Mouse (Mus musculus) thymus, adult 18-20 months (tissue): ENCODE results near the gene Fgd6.

Experiments used
- DNase-seq, 2 experiments: peaks; one replicate each; pipeline ENCODE4 v3.0.0; 2022; ENCODE audit warnings: mixed read lengths in 2 of 2

Fgd6 gene

GRCm38 (mm10) chr10:94047024-94047423, 11.2 kb downstream of the Fgd6 start:
- DNase-seq, result no peak

- no peak for DNase-seq
Observed at GRCm38 (mm10) chr10:94047845-94048559, 12.2 kb downstream of the Fgd6 start.

- DNase-seq, result no peak
Observed at GRCm38 (mm10) chr10:94049121-94049520, 13.3 kb downstream of the Fgd6 start.

DNA sequence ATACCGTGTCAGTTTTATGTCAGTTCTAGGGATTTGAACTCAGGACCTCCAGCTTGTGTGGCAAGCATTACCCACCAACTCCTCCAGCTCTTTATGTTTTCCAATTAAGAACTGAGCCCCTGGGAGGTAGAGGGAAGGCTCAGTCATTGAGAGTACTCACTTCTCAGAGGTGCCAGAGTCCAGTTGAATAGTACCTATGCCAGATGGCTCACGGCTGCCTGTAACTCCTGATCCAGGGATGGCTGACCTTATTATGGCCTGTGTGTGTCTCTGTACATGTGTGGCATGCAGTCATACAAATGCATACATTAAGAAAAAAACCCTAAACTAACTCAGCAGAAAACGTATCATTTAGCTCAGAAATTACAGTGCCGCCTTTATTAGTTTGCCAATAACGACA, 14.9 kb downstream of the Fgd6 start:
- no peak for DNase-seq

DNA sequence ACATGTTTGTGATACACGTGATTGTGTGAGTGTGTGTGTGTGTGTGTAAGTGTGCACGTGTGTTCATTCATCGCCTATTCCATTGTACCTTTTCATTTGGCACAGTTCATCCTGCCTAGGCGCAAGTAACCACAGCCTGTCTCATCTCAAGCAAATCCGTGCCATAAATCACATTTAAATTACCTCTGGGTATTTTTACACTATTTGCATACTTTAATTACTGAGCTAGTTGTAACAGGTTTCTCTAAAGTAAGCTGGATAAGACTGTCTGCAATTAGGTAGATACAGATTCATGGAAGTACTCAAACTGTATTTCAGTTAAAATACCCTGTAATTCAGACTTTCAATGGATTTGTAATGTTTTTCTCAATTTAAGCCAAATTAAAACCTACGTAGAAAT, 20.7 kb downstream of the Fgd6 start:
- no peak for DNase-seq

- no peak for DNase-seq
Observed at GRCm38 (mm10) chr10:94059618-94060055, 23.8 kb downstream of the Fgd6 start.

DNA sequence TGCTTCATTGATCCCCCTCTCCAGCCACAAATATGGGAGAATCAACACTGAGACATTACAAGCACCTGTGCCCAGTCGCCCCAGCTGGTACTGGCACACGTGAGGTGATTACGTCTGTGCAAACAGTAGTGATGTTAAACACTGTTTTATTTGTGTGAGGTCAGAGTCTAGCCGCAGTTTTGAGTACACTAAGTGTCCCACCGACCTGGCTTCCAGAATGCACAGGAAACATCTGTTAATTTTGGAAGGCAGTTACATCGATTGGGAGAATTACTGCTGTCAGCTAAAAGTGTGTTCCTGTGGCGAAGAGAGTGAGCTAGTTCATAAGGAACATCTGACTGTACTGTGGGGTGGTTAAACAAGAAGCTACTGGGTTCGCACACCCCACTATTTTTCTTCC, 24.4 kb downstream of the Fgd6 start:
- DNase-seq, result no peak

GRCm38 (mm10) chr10:94062357-94062756, 26.6 kb downstream of the Fgd6 start:
- no peak for DNase-seq

DNA sequence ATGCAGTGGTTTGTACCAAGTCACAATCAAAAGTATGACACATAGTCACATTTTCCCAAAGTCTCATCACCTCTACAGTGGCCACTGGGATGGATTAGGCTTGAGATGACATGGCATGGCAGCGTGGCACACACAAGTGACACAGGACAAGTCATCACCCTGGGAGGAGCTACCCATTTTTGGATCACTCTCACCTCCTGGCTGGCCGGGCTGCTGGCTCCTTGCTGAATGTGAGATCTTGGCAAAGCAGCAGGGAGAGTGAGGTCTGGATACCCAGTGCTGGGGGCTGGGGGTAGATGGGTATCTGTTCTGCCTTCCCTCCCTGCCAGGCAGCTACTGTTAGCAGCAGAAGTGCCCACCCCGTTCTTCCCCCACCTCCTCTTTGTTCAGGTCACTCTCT, 31.1 kb downstream of the Fgd6 start:
- DNase-seq, result no peak

GRCm38 (mm10) chr10:94068701-94069100, 32.9 kb downstream of the Fgd6 start:
- no peak for DNase-seq

DNA sequence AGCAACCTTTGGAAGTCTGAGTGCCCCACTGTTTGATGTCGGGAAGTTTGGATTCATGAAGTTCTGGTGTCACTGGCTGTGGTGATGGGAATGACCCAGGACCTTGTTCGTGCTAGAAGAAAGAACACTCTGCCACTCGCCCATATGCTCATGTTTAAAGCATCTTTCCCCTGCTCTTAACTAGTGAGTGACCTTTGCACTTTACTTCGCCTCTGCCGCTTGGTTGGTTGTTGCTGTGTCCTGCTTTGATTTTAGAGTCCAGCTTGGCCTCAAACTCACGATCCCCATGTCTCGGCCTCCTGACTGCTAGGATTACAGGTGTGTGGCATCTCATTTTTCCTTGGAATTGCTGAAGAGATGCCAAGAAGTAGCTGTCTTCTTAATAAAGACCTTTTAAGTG, 35.8 kb downstream of the Fgd6 start:
- DNase-seq, result no peak

DNA sequence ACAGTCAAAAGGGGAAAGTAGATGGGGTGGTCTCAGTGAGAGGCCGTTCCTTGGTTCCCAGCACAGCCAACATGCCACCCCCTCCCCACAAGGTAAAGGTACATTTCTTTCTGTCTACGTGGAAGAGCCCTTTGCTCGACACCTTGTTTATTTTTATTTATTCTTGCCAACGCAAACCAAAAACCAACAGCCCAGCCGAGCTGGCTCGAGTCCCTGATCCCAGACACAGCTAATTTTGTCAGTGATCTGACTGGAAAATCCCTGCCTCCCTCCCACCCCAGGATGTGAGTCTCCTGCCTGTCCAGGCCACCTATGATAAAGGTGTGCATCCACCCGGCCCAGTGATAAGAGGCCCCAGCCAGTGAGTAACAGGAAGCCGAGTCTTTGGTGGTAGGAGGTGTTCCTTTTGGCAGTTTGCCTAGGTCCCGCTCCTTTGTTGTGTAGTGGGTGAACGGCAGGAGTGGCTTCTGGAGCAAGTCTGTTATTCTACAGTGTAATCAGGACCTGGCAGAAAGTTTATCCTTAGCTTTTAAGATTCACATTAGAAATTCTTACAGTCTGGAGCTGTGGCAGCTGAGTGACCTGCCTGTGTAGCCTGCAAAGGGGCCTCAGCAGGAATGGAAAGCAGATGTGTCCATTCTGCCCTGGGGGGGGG, 36.6 kb downstream of the Fgd6 start:
- peak in 1 of 2 experiments; percentile 5 for DNase-seq

DNA sequence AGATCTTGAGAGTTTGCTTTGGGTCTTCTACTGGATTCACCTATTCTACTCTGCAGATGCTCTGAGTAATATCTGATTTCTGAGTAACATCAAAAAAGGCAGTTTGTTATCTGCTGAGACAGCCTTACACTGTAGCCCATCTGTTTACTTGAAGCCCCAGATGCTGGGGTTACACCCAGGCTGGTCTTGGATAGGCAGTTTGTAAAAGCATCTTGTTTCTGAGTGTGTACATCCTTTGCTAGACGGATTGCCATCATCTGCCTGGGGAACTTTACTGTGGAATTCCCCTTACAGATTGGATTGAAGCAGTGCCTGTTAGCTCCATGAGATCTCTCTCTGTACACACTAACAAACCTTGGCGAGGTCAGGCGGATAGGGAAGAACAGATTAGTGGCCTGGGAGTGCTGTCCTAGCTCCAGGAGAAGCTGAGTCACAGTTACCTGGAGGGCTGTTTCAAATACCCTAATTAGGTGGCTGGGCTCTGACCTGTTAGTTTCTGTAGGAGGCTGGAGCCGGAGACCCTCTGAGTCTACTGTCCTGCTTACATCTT, 37.2 kb downstream of the Fgd6 start:
- DNase-seq, result no peak

DNA sequence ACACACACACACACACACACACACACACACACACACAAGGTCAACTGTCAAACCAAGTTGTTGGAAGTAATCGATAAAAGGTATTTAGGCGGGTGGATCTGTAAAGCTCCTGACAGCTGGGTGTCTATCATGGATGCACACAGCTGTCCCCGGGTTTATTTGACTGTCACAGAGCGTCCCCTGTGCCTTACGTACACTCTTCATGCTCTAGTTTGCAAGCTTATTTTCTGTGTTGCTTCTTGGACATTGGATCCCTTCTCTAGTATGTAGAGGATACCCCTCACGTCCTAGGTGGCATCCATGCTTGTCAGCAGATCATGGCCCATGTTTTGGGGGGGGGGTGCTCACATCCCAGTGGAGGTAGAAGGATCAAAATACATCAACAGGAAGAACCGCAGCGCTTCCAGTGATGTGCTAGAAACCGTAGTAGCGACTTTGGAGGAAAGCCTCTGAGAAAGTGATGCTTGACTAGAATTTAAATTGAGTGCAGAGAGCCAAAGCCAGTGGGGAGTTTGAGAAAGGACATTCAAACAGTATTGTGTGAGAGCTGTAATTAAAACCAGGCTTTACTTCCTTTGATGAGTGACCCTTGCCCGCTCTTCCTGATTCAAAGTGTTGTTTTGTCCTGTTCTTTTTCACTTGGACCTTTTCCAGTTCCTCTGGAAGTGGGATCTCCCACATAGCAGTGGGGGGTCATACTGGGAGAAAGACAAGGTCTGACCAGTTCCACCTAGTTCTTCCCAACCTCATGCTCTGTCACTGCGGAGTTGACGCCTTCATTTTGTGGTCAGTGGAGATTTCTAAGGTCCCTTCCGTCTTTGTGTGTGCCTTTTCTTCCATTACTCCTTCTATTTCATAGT, 41.4 kb downstream of the Fgd6 start:
- DNase-seq, result no peak

- no peak for DNase-seq
Observed at GRCm38 (mm10) chr10:94080740-94081139, 44.9 kb downstream of the Fgd6 start.

DNA sequence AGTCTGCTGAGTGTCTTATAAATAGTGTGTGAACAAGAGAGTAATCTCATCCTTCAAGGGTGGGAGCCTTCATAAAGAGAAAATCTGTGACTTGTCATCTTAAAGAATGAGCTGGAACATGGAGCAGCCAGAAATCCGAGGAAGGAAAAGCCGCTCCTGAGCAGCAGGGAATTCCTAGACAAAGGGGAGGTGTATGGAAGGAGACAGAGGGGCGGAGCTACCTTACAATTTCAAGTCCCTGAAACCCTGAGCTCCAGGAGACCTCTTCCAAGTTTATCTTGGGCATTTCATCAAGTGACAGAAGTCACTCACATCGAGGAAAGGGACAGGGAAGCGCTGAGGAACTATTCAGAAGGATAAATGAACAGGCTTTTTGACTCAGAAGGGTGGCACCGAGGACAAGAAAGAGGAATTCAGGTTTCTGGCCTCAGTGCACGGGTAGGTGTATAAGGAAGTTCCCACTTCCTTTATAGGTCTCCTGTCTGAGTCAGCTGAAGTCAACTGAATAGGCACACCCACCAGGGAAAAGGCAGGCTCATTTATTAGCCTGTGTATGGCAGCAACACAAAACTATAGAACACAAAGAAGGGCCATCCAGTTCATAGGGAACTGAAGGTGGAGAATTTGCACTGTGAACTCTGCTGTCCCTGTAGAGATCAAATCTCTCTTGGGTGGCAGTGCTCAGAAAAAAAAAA, 46.4 kb downstream of the Fgd6 start:
- no peak for DNase-seq

DNA sequence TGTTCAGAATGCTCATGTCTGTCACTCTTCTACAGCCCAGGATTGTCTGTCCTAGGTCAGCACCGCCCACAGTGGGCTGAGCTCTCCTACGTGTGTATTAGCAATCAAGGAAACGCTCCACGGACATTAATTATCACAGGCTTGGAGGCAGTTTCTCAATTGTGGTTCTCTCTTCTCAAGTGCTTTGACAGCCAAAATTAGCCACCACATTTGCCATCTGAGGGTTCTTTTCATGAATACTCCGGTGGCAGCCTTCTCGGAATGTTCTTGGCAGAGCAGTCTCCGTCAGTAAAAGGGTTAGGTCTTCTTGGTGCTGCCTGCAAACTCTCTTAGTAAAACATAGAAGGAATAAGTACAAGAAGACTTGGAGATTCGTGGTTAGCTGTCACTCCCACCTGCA, 50.5 kb downstream of the Fgd6 start:
- no peak for DNase-seq

DNA sequence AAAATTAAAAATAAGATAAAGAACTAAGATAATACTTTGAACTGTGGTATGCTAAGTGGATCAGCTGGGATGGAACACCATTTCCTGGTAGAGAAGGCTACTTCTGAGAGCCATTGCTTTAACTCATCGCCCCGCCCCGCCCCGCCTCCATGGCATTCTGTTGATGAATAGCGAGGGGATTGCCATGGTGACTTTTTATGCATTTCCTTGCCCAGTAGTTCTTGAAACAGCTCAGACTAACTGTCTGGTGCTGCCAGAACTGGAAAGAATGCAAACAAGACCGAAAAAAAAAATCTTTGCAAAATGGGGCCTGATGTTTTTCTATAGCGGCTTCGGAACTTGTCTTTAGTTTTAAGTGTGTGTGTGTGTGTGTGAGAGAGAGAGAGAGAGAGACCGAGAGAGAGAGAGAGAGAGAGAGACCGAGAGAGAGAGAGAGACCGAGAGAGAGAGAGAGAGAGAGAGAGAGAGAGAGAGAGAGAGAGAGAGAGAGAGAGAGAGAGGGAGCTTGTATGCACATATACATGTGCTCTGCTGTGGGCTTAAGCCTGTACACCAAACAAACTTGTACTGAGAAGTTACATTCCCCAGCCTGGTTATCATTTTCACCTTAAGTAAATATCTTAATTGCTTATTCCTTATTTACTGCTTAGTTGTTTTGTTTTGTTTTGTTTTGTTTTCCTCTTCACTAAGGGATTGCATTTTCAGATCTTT, 51.7 kb downstream of the Fgd6 start:
- no peak for DNase-seq

GRCm38 (mm10) chr10:94090032-94090431, 54.2 kb downstream of the Fgd6 start:
- DNase-seq, result no peak

DNA sequence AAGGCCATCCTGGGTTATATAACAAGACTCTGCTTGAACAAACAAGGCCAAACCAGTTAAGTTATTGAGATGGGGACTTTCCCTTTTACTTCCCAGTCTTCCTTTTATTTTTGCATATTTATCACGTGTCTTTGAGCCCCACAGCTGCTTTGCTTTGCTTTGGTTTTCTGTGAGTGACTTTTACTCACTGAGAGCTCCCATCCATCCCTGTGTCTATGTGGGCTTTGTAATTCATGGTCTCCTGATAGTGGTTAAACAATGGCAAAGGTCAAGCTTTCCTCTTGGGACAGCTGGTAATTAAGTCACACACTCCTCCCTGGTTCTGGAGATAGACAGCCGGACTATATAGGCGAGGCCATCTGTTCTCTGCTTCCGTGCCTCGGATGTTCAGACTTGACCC, 57.7 kb downstream of the Fgd6 start:
- DNase-seq, result no peak

DNA sequence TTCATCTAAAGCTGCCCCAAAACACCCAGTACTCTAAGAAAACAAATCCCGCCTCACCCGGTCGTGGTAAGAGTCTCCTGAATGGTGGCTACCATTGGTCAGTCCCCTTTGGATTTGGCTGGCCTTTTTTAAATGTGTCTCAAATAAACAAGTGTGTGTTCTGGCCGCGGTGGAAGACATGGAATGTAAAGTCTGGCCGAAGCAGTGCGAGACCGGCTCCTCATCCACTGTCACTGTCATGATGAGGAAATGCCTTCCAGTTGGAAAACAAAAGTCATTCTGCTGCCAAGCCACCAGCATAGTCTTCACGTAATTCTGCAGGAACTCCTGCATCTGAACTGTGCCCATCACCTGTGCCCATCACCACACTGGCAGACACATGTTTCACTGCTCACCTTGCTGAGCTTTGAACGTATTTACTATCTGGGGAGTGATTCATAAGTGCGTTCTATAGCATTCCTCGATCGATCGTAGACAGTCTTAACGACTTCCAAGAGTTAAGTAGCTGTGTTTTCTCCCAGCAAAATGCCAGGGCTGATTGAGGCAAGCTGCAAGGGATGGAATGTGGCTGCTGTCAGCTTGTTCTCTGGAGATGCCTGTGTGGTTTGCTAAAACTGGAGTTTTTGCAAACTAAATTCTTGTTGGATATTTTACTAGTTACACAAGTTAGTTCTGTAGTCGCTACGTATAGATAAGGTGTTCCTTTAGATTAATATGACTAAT, 60.1 kb downstream of the Fgd6 start:
- DNase-seq, result no peak
